Mouse (Mus musculus) liver, postnatal 0 days (tissue): ENCODE results near the gene Eps8l3. TPM values are rescaled to one million over a fixed set of nuclear protein-coding genes. Genes with fewer than 3 reads are reported as not detected.

Experiments used
- ATAC-seq: fragments of 200-750 bp; cut with Nextera tagmentation; 2 replicates; pipeline ENCODE4 v1.8.0; 2017; ENCODE audit warnings: mild to moderate bottlenecking, moderate library complexity
- DNase-seq: peaks from one replicate; pipeline ENCODE4 v3.0.0-alpha.2; 2016
- H3K27ac ChIP-seq: fragments of 300-500 bp; sonication (generic); 2 replicates; pipeline ENCODE4 v1.5.1; 2014; ENCODE audit warnings: antibody characterized with exemption, moderate library complexity, mild to moderate bottlenecking, low read depth
- H3K27me3 ChIP-seq: fragments of 300-500 bp; sonication (generic); 2 replicates; pipeline ENCODE4 v1.6.1; 2014; ENCODE audit warnings: low read length, control low read depth, mixed read lengths; ENCODE audit not compliant: insufficient read depth
- H3K36me3 ChIP-seq: fragments of 300-500 bp; sonication (generic); replicated peaks from 2 replicates; pipeline ENCODE4 v1.6.1; 2014; ENCODE audit warnings: mild to moderate bottlenecking, control low read depth, low read length, moderate library complexity, mixed read lengths; ENCODE audit not compliant: insufficient read depth
- H3K4me1 ChIP-seq: fragments of 300-500 bp; sonication (generic); 2 replicates; pipeline ENCODE4 v1.6.1; 2014; ENCODE audit warnings: antibody characterized with exemption, mild to moderate bottlenecking, control low read depth; ENCODE audit not compliant: insufficient read depth
- H3K4me2 ChIP-seq: fragments of 300-500 bp; sonication (generic); 2 replicates; pipeline ENCODE4 v1.6.1; 2014; ENCODE audit warnings: low read depth, mild to moderate bottlenecking, low read length, moderate library complexity, mixed read lengths
- H3K4me3 ChIP-seq: fragments of 300-500 bp; sonication (generic); 2 replicates; pipeline ENCODE4 v1.5.1; 2014; ENCODE audit warnings: low read depth, low read length
- H3K9ac ChIP-seq: fragments of 300-500 bp; sonication (generic); replicated peaks from 2 replicates; pipeline ENCODE4 v1.6.1; 2014; ENCODE audit warnings: mild to moderate bottlenecking, moderate library complexity
- H3K9me3 ChIP-seq: fragments of 300-500 bp; sonication (generic); 2 replicates; pipeline ENCODE4 v1.6.1; 2016; ENCODE audit warnings: mild to moderate bottlenecking, control low read depth, low read length, mixed read lengths
- CTCF ChIP-seq: sonication (generic); IDR thresholded peaks from 2 replicates; pipeline ENCODE4 v1.5.1; 2016; ENCODE audit warnings: antibody characterized with exemption, low read depth
- EP300 ChIP-seq: IDR thresholded peaks from 2 replicates; pipeline ENCODE4 v1.6.1; 2016; ENCODE audit warnings: antibody characterized with exemption, low read depth, mild to moderate bottlenecking
- WGBS: fragments of 180-500 bp; shearing (Covaris S2); extraction: QIAGEN DNeasy Blood & Tissue Kit; methylation state at CpG from one replicate; pipeline ENCODE4 v1.1.7; 2014; ENCODE audit not compliant: insufficient replicate concordance; 5-methylcytosine and 5-hydroxymethylcytosine counted together
- polyA plus RNA-seq: library from polyadenylated mRNA; unstranded; fragments of >200 nt; fragmentation: Nextera tagmentation; extraction: Ambion mirVana; gene quantifications from 2 replicates; pipeline ENCODE4 v1.2.1, GENCODE M21; 2015

The Eps8l3 gene
- polyA plus RNA-seq, 1 experiment from 2014 or later = not detected

DNA sequence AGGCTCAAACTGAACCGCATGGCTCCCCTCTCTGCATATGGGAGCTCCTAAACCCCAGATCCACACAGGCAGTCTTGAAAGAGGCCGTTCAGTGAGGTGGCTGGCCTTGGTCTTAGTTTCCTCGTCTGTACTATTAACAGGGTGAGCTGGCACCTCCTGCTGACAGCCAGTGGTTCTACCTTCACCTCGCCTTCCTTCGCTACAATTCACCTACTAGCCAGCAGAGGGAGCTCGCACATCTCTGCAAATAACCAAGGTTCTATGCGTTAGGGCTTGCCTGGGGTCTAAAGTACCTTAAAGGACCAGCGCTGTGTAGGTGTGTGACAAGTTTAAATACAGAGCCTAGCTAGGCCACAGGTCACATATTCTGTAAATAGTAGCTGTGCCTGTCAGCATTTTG is 9.9 kb upstream of the Eps8l3 start:
- Histone ChIP-seq H3K27ac (no peak overlapping the region), H3K9ac (no peak overlapping the region), H3K4me2 (no peak overlapping the region), H3K36me3 (no peaks in the 10 kb centered on the region), H3K4me3 (no peak overlapping the region), H3K4me1 (peaks cover 14% of the 10 kb centered on the region; the same call in 1 of the 2 replicates), H3K27me3 (no peaks in the 10 kb centered on the region), H3K9me3 (no peaks in the 10 kb centered on the region)
- DNase-seq (peak; percentile 86), ATAC-seq (peak; percentile 83)
- TF ChIP-seq EP300 (no peak), CTCF (peak; percentile 99)
- WGBS = 3% methylated on average over 8 of the region's 8 CpGs

DNA sequence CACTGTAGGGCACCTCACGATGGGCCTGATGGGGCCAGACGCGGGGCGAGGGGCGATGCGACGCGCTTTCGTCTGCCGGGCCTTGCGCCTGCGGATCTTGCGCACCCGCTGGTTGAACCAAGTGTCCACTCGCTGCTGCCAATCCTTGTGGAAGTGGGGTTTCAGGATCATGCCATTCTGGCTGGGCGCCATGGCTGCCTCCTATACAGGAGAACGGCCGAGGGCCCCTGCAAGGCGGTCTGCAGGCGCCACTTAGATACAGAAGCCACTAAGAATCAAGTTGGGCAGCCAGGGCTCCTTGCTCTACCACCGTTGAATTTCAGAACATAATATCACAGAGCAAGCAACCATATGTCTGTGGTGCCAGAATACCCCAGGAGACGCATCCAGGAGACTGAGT is 8.6 kb upstream of the Eps8l3 start:
- Histone ChIP-seq H3K4me1 (0 out of 2 replicates have a peak, but pooled peaks cover 11% of the 10 kb centered on the region), H3K4me2 (no peak overlapping the region), H3K9me3 (no peaks in the 10 kb centered on the region), H3K27ac (no peak overlapping the region), H3K36me3 (no peaks in the 10 kb centered on the region), H3K9ac (no peak overlapping the region), H3K27me3 (no peaks in the 10 kb centered on the region), H3K4me3 (no peak overlapping the region)
- TF ChIP-seq CTCF (no peak), EP300 (no peak)
- no peak for ATAC-seq
- WGBS = 92% methylated on average over 22 of the region's 22 CpGs
- no peak for DNase-seq

DNA sequence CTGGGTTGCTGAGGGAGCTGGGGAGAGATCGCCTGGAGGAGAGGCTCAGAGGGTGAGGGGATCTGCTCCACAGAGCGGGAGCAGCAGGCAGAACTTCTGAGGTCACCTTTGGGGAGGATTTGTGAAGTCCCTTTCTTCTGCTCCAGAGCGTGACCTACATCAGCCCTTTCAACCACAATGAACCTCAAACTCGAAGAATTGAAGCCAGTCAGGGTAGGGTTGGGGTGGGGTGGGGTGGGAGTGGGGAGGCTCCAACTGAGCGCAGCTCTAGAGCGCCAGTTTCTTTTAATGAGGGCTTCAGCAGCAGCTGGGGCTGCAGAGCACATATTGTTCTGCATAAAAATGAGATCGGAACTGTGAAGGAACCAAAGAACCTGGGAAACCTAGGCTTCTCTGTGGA is 7.9 kb upstream of the Eps8l3 start:
- H3K27me3 ChIP-seq = no peaks in the 10 kb centered on the region
- TF ChIP-seq CTCF = no peak
- H3K36me3 ChIP-seq = no peaks in the 10 kb centered on the region
- H3K27ac ChIP-seq = no peak overlapping the region
- no peak overlapping the region for H3K4me3 ChIP-seq
- H3K9ac ChIP-seq = no peak overlapping the region
- DNase-seq (no peak), ATAC-seq (no peak)
- WGBS = 62% methylated on average over 7 of the region's 7 CpGs
- no peaks in the 10 kb centered on the region for H3K9me3 ChIP-seq
- no peak overlapping the region for H3K4me2 ChIP-seq
- 0 out of 2 replicates have a peak, but pooled peaks cover 11% of the 10 kb centered on the region for H3K4me1 ChIP-seq

DNA sequence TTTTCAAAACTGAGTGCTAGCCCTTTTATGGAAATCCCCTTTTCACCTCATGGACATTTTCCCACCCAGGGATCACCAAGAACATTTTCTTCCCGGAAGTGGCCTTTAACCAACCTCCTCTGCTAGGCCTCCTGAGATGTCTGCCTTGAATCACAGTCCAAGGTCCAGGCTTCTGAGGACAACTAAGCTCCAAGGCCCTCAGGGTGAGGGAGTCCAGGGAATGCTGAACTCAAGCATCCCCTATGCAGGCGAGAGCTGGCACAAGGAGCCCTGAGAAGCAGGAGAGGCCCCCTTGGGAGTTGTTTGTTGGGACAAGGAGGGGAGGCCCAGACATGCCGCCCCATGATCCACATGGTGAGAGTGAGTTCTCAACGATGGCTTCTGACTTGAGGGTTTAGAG is 7.1 kb upstream of the Eps8l3 start:
- WGBS = 70% methylated on average over 4 of the region's 4 CpGs
- H3K4me1 ChIP-seq = 0 out of 2 replicates have a peak, but pooled peaks cover 11% of the 10 kb centered on the region
- H3K4me3 ChIP-seq = no peak overlapping the region
- no peaks in the 10 kb centered on the region for H3K27me3 ChIP-seq
- no peak for DNase-seq
- no peak overlapping the region for H3K27ac ChIP-seq
- H3K9ac ChIP-seq = no peak overlapping the region
- no peaks in the 10 kb centered on the region for H3K9me3 ChIP-seq
- H3K4me2 ChIP-seq = no peak overlapping the region
- no peak for ATAC-seq
- H3K36me3 ChIP-seq = no peaks in the 10 kb centered on the region
- TF ChIP-seq EP300 (no peak), CTCF (no peak)

DNA sequence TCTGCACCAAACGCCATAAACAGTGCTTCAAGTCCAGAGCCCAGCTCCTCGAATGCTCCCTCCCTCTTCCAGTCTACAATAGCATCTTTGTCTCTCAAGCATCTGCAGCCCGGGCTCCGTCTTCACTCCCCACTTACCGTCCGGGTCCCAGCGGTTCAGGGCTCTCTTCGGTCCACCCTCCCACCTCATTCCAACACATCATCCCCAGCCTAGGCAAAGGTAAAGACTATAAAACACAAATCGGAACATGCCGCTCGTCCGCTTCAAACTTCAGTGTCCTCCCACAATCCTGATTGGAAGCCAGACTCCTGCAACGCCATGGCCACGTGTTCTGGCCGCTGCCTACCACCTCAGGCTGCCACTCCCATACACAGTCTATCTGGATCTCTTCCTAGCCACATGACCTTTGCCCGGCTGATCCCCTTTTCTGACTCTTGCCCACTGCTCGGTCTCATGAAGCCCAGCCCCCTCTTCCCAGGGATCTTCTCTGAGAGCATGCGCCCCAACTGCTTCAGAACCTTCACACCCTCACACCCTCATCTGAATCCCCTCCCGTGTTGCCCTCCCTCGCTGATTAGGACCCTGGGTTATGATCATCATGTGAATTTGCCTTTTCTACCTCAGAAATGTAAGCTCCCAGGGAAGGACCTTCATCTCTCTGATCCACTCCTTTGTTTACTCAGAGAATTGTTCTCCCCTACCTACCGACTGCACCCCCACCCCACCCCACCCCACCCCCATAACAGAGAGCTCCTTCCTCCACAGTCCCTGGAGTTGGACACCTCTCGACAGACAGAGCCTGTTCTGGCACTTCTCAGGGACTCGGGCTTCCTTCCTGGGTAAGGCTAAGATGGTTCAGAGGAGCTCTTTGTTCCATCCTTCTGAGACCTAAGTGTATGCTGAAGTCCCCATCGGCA is 3.4 kb upstream of the Eps8l3 start:
- TF ChIP-seq EP300 = no peak
- TF ChIP-seq CTCF = no peak
- no peaks in the 10 kb centered on the region for H3K9me3 ChIP-seq
- DNase-seq (no peak), ATAC-seq (peak; percentile 40; the same call in 1 of the 2 replicates)
- 76% methylated on average over 24 of the region's 24 CpGs for WGBS
- no peak overlapping the region for H3K27ac ChIP-seq
- H3K27me3 ChIP-seq = no peaks in the 10 kb centered on the region
- no peak overlapping the region for H3K9ac ChIP-seq
- no peaks in the 10 kb centered on the region for H3K36me3 ChIP-seq
- H3K4me2 ChIP-seq = no peak overlapping the region
- no peaks in the 10 kb centered on the region for H3K4me1 ChIP-seq
- no peak overlapping the region for H3K4me3 ChIP-seq

DNA sequence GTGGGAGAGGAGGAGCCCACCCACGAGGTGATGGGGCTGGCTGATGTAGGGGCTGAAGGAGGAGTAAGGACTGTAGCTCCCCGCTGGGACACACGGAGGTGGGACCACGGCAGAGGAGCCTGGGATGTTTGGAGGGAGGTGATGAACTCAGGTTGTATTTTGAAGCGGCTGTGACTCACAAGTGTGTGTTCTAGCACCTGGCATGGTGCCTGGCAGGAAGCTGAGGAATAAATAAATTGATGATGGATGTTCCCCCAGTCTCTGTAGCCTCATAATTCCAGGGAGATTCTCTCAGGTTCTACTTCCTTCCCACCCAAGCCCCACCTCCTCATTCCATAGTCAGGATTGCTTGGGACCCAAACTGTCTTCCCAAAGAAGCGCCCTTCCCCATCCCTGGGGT is 1.8 kb upstream of the Eps8l3 start:
- Histone ChIP-seq H3K9me3 (no peaks in the 10 kb centered on the region), H3K27me3 (no peaks in the 10 kb centered on the region), H3K36me3 (no peaks in the 10 kb centered on the region), H3K27ac (no peak overlapping the region), H3K4me3 (no peak overlapping the region), H3K4me2 (no peak overlapping the region), H3K4me1 (no peaks in the 10 kb centered on the region), H3K9ac (no peak overlapping the region)
- ATAC-seq (no peak), DNase-seq (no peak)
- 67% methylated on average over 6 of the region's 6 CpGs for WGBS
- TF ChIP-seq EP300 (no peak), CTCF (no peak)
